17 mouse cellular contexts compared by ENCODE assay signal in genomic region chr2:82445706-82446105, GRCm38 (mm10).
"Had no signal": no experiment of that assay in that cellular context is flagged by ENCODE, and none has a peak within 500 bp of the region (broad histone marks: within the 10 kb centered on the region; RNA-seq: fewer than 3 reads in every experiment).

No protein-coding gene starts in this region.

- H3K27me3 ChIP-seq: lung, embryonic 15.5 days; megakaryocyte, embryonic 14.5 days; midbrain, embryonic 13.5 days; midbrain, embryonic 15.5 days; neural tube, embryonic 12.5 days; stomach, embryonic 15.5 days had no signal

- H3K4me3 ChIP-seq: lung, embryonic 15.5 days; megakaryocyte, embryonic 14.5 days; midbrain, embryonic 13.5 days; midbrain, embryonic 15.5 days; neural tube, embryonic 12.5 days; stomach, embryonic 15.5 days had no signal

- H3K27ac ChIP-seq: lung, embryonic 15.5 days; macrophage; midbrain, embryonic 13.5 days; midbrain, embryonic 15.5 days; neural tube, embryonic 12.5 days; stomach, embryonic 15.5 days; stomach, postnatal 0 days had no signal

- H3K9ac ChIP-seq: lung, embryonic 15.5 days; midbrain, embryonic 13.5 days; midbrain, embryonic 15.5 days; neural tube, embryonic 12.5 days; stomach, embryonic 15.5 days had no signal

- H3K9me3 ChIP-seq: lung, embryonic 15.5 days; megakaryocyte, embryonic 14.5 days; midbrain, embryonic 13.5 days; midbrain, embryonic 15.5 days; neural tube, embryonic 12.5 days; stomach, embryonic 15.5 days had no signal

- H3K4me2 ChIP-seq: lung, embryonic 15.5 days; midbrain, embryonic 11.5 days; midbrain, embryonic 13.5 days; midbrain, embryonic 15.5 days; neural tube, embryonic 12.5 days; stomach, embryonic 15.5 days had no signal

- H3K36me3 ChIP-seq: lung, embryonic 15.5 days; midbrain, embryonic 13.5 days; midbrain, embryonic 15.5 days; neural tube, embryonic 12.5 days; stomach, embryonic 15.5 days had no signal

- H3K4me1 ChIP-seq: lung, embryonic 15.5 days; megakaryocyte, embryonic 14.5 days; midbrain, embryonic 13.5 days; midbrain, embryonic 15.5 days; neural tube, embryonic 12.5 days; stomach, embryonic 15.5 days had no signal

- DNase-seq: lung, adult 2 months; lung, postnatal 14 days; lung, postnatal 36 days; right cerebral cortex, postnatal 14 days; thymus, adult 2 months; thymus, postnatal 25 days; thymus, postnatal 4 days had no signal

- ATAC-seq: lung, postnatal 0 days; midbrain, embryonic 13.5 days; midbrain, embryonic 15.5 days had no signal
